ENCODE assay signal across 8 mouse cellular contexts in genomic region chr11:96345893-96346806, GRCm38 (mm10). TPM values are rescaled to one million over a fixed set of nuclear protein-coding genes. Genes with fewer than 3 reads are reported as not detected.
DNase-seq lines count a peak whose midpoint lies in the region; ATAC-seq and TF ChIP-seq lines count a peak whose summit lies in the region.
"Had no signal": no experiment of that assay in that cellular context is flagged by ENCODE, and none has a peak within 500 bp of the region (broad histone marks: within the 10 kb centered on the region; RNA-seq: fewer than 3 reads in every experiment).

No protein-coding gene starts in this region.

- peaks cover 18% of the 10 kb centered on the region for H3K27me3 ChIP-seq in testis, adult 2 months (ENCODE audit: control insufficient read depth, insufficient read depth, low read length)
- peaks cover 87% of the 10 kb centered on the region for H3K27me3 ChIP-seq in hindbrain, embryonic 12.5 days
- peaks cover 82% of the 10 kb centered on the region for H3K27me3 ChIP-seq in limb, embryonic 11.5 days (ENCODE audit: control insufficient read depth, insufficient read depth, low read length)
- peaks cover 96% of the 10 kb centered on the region for H3K27me3 ChIP-seq in forebrain, embryonic 12.5 days

- 2% methylated on average over 44 of the region's 45 CpGs for WGBS in hindbrain, embryonic 12.5 days
- 4% methylated on average over 42 of the region's 45 CpGs for WGBS in limb, embryonic 11.5 days
- 1% methylated on average over 45 of the region's 45 CpGs for WGBS in forebrain, embryonic 12.5 days

- no peak for TF ChIP-seq POLR2A in testis, adult 2 months (IDR thresholded peaks at IDR 0.05; ENCODE audit: control insufficient read depth, low read depth, low read length)

- H3K36me3 ChIP-seq in testis, adult 2 months (ENCODE audit: control insufficient read depth, insufficient read depth, low read length), result no peaks in the 10 kb centered on the region
- no peaks in the 10 kb centered on the region for H3K36me3 ChIP-seq in hindbrain, embryonic 12.5 days
- no peaks in the 10 kb centered on the region for H3K36me3 ChIP-seq in limb, embryonic 11.5 days (ENCODE audit: control insufficient read depth, insufficient read depth, low read length)
- no peaks in the 10 kb centered on the region for H3K36me3 ChIP-seq in forebrain, embryonic 12.5 days (replicated peaks)

- no peak overlapping the region for H3K27ac ChIP-seq in testis, adult 2 months (ENCODE audit: control insufficient read depth, insufficient read depth, low read depth, low read length)
- H3K27ac ChIP-seq in hindbrain, embryonic 12.5 days, result peak overlapping the region; percentile 95
- peak overlapping the region; percentile 52; the same call in 1 of the 2 replicates for H3K27ac ChIP-seq in limb, embryonic 11.5 days (replicated peaks; ENCODE audit: low read depth, low read length)
- no peak overlapping the region for H3K27ac ChIP-seq in forebrain, embryonic 12.5 days

- TF ChIP-seq CTCF in testis, adult 2 months (IDR thresholded peaks at IDR 0.05; ENCODE audit: control insufficient read depth, insufficient read depth, insufficient replicate concordance, low read depth, low read length), result no peak

- peak overlapping the region; percentile 62 for H3K4me2 ChIP-seq in hindbrain, embryonic 12.5 days (replicated peaks)
- peak overlapping the region; percentile 56 for H3K4me2 ChIP-seq in limb, embryonic 11.5 days (ENCODE audit: low read depth, severe bottlenecking)
- H3K4me2 ChIP-seq in forebrain, embryonic 12.5 days, result no peak overlapping the region

- peak overlapping the region; percentile 0 for H3K4me3 ChIP-seq in testis, adult 2 months (ENCODE audit: control insufficient read depth, low read depth, low read length)
- peak overlapping the region; percentile 42 for H3K4me3 ChIP-seq in hindbrain, embryonic 12.5 days
- H3K4me3 ChIP-seq in limb, embryonic 11.5 days (ENCODE audit: low read depth, low read length), result peak overlapping the region; percentile 16
- H3K4me3 ChIP-seq in forebrain, embryonic 12.5 days (replicated peaks), result no peak overlapping the region

- peak overlapping the region; percentile 85 for H3K9ac ChIP-seq in hindbrain, embryonic 12.5 days
- peak overlapping the region; percentile 30; the same call in 1 of the 2 replicates for H3K9ac ChIP-seq in limb, embryonic 11.5 days (ENCODE audit: low read length)
- H3K9ac ChIP-seq in forebrain, embryonic 12.5 days, result no peak overlapping the region

- no peak for DNase-seq in testis, postnatal 10 days (ENCODE audit: low spot score)
- peak; percentile 53 for DNase-seq in limb, embryonic 11.5 days (ENCODE audit: low spot score)
- DNase-seq in yolk sac, embryonic 10.5 days (ENCODE audit: low spot score), result peak; percentile 14
- DNase-seq in thymus, adult 18-20 months, result no peak
- DNase-seq: gastrocnemius, postnatal 14 days had no signal

- peaks cover 20% of the 10 kb centered on the region for H3K4me1 ChIP-seq in testis, adult 2 months (ENCODE audit: control insufficient read depth, insufficient read depth, low read length)
- peaks cover 46% of the 10 kb centered on the region for H3K4me1 ChIP-seq in hindbrain, embryonic 12.5 days
- peaks cover 39% of the 10 kb centered on the region for H3K4me1 ChIP-seq in limb, embryonic 11.5 days (ENCODE audit: control insufficient read depth, insufficient read depth, low read length)
- H3K4me1 ChIP-seq in forebrain, embryonic 12.5 days, result peaks cover 3% of the 10 kb centered on the region

- H3K9me3 ChIP-seq in hindbrain, embryonic 12.5 days (replicated peaks), result no peaks in the 10 kb centered on the region
- H3K9me3 ChIP-seq in limb, embryonic 11.5 days (ENCODE audit: control insufficient read depth, low read length), result no peaks in the 10 kb centered on the region
- no peaks in the 10 kb centered on the region for H3K9me3 ChIP-seq in forebrain, embryonic 12.5 days

- no peak for ATAC-seq in hindbrain, embryonic 12.5 days (ENCODE audit: low FRiP score)
- ATAC-seq in limb, embryonic 11.5 days (ENCODE audit: insufficient number of reproducible peaks, low FRiP score, low TSS enrichment, low read depth), result no peak
- no peak for ATAC-seq in forebrain, embryonic 12.5 days (ENCODE audit: low FRiP score)

RNA-seq across cellular contexts. Expression of gene Hoxb2, which starts 4.2 kb away (rescaled TPM):
- polyA plus RNA-seq in testis, adult 2 months (2012; rRNA removed), result 0.20 and 1.2 TPM in 2 replicates
- 58.2 and 73.9 TPM in 2 replicates for polyA plus RNA-seq in hindbrain, embryonic 12.5 days (2016; fragmentation: Nextera tagmentation; extraction: Ambion mirVana)
- 7.5 and 10.7 TPM in 2 replicates for polyA plus RNA-seq in limb, embryonic 11.5 days (2014; fragmentation: Nextera tagmentation; extraction: Ambion mirVana)
- 0.06 and 0.15 TPM in 2 replicates for polyA plus RNA-seq in forebrain, embryonic 12.5 days (2016; fragmentation: Nextera tagmentation; extraction: Ambion mirVana)

RNA-seq across cellular contexts. Expression of gene Hoxb1, which starts 19.4 kb away (rescaled TPM):
- polyA plus RNA-seq in testis, adult 2 months (2012; rRNA removed), result not detected in 2 replicates
- 0.82 and 2.2 TPM in 2 replicates for polyA plus RNA-seq in hindbrain, embryonic 12.5 days (2016; fragmentation: Nextera tagmentation; extraction: Ambion mirVana)
- polyA plus RNA-seq in limb, embryonic 11.5 days (2014; fragmentation: Nextera tagmentation; extraction: Ambion mirVana), result 0.58 TPM in 1 of 2 replicates, not detected in the other
- not detected in 2 replicates for polyA plus RNA-seq in forebrain, embryonic 12.5 days (2016; fragmentation: Nextera tagmentation; extraction: Ambion mirVana)

RNA-seq across cellular contexts. Expression of gene Hoxb3, which starts 23.0 kb away (rescaled TPM):
- polyA plus RNA-seq in testis, adult 2 months (2012; rRNA removed), result 5.6 and 6.7 TPM in 2 replicates
- 15.3 and 19.3 TPM in 2 replicates for polyA plus RNA-seq in hindbrain, embryonic 12.5 days (2016; fragmentation: Nextera tagmentation; extraction: Ambion mirVana)
- 0.68 and 0.78 TPM in 2 replicates for polyA plus RNA-seq in limb, embryonic 11.5 days (2014; fragmentation: Nextera tagmentation; extraction: Ambion mirVana)
- polyA plus RNA-seq in forebrain, embryonic 12.5 days (2016; fragmentation: Nextera tagmentation; extraction: Ambion mirVana), result not detected in 2 replicates

RNA-seq across cellular contexts. Expression of gene Hoxb4, which starts 28.1 kb away (rescaled TPM):
- polyA plus RNA-seq in testis, adult 2 months (2012; rRNA removed), result 0.07 and 1.3 TPM in 2 replicates
- polyA plus RNA-seq in hindbrain, embryonic 12.5 days (2016; fragmentation: Nextera tagmentation; extraction: Ambion mirVana), result 7.7 and 8.1 TPM in 2 replicates
- 0.33 and 0.45 TPM in 2 replicates for polyA plus RNA-seq in limb, embryonic 11.5 days (2014; fragmentation: Nextera tagmentation; extraction: Ambion mirVana)
- polyA plus RNA-seq in forebrain, embryonic 12.5 days (2016; fragmentation: Nextera tagmentation; extraction: Ambion mirVana), result not detected in 2 replicates

RNA-seq across cellular contexts. Expression of gene Hoxb5, which starts 43.0 kb away (rescaled TPM):
- polyA plus RNA-seq in testis, adult 2 months (2012; rRNA removed), result 0.14 and 0.67 TPM in 2 replicates
- 74.3 and 126 TPM in 2 replicates for polyA plus RNA-seq in hindbrain, embryonic 12.5 days (2016; fragmentation: Nextera tagmentation; extraction: Ambion mirVana)
- polyA plus RNA-seq in limb, embryonic 11.5 days (2014; fragmentation: Nextera tagmentation; extraction: Ambion mirVana), result 2.1 and 2.6 TPM in 2 replicates
- polyA plus RNA-seq in forebrain, embryonic 12.5 days (2016; fragmentation: Nextera tagmentation; extraction: Ambion mirVana), result not detected in 2 replicates

Comparison
In these comparisons a context has a peak if more than half of its experiments do, and no peak if none do; other contexts are left out.
1. H3K27ac ChIP-seq: peak in hindbrain, embryonic 12.5 days (single experiment) and limb, embryonic 11.5 days (single experiment); none in testis, adult 2 months (single experiment) and forebrain, embryonic 12.5 days (single experiment).
2. DNase-seq: peak in limb, embryonic 11.5 days (single experiment) and yolk sac, embryonic 10.5 days (single experiment); none in testis, postnatal 10 days (single experiment) and thymus, adult 18-20 months (0 of 2).